Mouse (Mus musculus) gastrocnemius, adult 18-20 months (tissue): Measurements from ENCODE around the gene Gtf2a1. TPM values are rescaled to one million over a fixed set of nuclear protein-coding genes. Genes with fewer than 3 reads are reported as not detected.
"Not testable (repeated sequence)": the region's sequence is repeated elsewhere in the genome, so short reads cannot be mapped to it uniquely, and the experiment has no call there.

Experiments
- DNase-seq: peaks from one replicate; pipeline ENCODE4 v3.0.0; 2021; ENCODE audit warnings: low spot score
- long read RNA-seq, 2 experiments: library from polyadenylated mRNA; stranded (forward); transcript quantifications; one replicate each; pipeline ENCODE4 v2.0.0; 2021
- total RNA-seq, 2 experiments: library from RNA; stranded (reverse); gene quantifications; 2 replicates each; pipeline ENCODE4 v1.2.3; 2021

Gene Gtf2a1
- total RNA-seq, result 10 to 100 TPM; 23.2 to 26.4 TPM
- long read RNA-seq, experiment 1, partial matches to known transcripts, result 6 of 6 reads
- long read RNA-seq, experiment 1, other reads (novel, unspliced or antisense), result 0 of 6 reads
- long read RNA-seq, experiment 2, partial matches to known transcripts, result 0 of 5 reads
- long read RNA-seq, experiment 2, other reads (novel, unspliced or antisense), result 5 of 5 reads

DNA sequence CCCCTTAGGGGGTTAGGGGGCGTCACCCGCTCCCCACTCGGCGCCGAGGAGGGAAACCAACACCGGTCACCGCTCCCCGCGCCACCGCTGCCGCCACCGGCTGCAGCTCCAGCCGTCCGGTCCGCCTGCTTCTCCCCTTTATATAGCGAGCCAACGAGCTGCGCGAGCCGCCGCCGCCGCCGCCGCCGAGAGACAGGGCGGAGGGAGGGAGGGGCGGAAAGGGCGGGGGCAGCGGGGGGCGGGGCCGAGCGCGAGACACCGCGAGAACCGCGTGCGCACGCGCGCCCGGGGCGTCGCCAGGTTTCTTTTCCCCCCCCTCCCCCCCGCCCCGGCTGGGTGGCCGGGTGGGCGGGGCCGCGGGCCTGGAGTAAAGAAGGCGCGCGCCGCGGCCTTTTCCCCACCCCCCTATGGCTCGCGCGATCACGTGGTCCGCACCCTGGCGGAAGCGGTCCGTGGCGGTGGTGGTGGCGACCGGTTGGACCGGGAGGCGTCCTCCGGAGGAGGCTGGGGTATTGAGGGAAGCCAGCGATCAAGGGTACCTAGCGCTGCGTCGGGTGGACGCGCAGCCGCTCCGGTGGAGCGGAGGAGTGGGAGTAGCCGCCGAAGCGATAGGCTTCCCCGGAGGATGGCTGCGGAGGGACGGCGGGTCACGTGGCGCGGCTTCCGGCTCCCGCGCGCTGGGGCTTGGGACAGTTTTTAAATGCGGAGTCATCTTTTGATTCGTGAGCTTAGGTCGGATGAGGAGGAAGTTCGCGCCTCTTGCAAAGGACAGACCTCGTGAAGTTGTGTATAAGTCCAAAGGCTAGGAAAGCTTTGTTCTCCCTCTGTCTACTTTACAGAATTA is at the start of gene Gtf2a1:
Gene Gtf2a1, minus strand, starts transcription at position 641 of the 844 bp plus-strand sequence.
- peak; percentile 93 for DNase-seq

DNA sequence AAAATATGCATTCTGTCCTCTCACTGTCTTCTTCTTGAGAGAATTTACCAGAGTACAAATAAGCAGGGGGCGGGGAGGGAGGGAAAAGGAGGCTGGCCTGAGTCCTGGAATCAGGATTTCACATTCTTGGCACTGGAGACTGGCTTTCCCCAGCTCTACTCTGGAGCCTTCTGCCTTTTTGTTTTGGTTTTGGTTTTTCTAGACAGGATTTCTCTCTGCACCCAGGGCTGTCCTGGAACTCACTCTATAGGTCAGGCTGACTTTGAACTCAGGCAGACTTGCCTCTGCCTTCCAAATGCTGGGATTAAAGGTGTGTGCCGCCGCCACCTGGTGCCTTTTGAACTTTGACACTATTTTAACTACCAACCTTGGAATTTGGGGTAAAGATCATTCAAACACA is 48.1 kb upstream of the Gtf2a1 start:
- DNase-seq, result peak; percentile 31

GRCm38 (mm10) chr12:91637136-91637909 is 47.0 kb upstream of the Gtf2a1 start:
- no peak for DNase-seq

DNA sequence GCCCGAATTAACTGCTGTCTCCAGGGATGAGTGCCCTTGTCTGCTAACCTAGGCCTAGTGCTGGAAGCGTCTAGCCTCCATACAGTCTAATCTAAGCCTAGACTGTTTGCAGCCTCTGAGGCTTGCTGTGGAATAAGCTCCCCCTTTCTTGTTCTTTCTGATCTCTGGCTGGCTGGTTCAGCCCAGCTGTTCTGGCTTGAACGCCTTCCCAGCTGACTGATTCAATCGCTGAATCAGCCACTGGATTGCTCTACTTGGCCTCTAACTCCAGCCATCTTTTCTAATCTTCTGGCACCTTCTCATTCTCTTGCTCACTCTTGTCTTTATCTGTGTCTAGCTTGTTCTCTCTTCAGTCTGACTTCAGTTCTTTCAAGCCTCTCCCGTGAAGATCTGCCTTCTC is 36.2 kb upstream of the Gtf2a1 start:
- no peak for DNase-seq

GRCm38 (mm10) chr12:91625013-91625412 is 34.7 kb upstream of the Gtf2a1 start:
- DNase-seq, result peak; percentile 40

DNA sequence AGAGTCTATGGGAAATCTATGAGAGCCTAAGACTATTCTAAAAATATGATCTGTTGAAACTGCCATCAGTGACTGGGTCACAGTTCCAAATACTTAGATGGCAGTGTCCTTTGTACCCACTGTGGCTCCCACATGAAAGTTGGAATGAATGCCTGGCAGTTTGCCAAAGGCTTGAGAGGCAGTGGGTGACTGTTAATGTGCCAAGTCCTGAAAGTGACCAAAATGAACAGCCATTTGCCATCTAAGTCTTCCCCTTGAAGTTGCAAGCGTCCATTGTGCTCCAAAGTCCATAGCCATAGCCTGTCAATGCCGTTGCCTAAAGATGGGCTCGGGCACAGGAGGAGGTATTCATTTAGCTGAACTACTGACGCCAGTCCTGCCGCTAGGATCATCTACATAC is 19.1 kb upstream of the Gtf2a1 start:
- DNase-seq, result no peak

- DNase-seq, result no peak
These were observed 17.4 kb upstream of the Gtf2a1 start for GRCm38 (mm10) chr12:91607678-91608077.

- DNase-seq, result no peak
These were observed 16.4 kb upstream of the Gtf2a1 start for GRCm38 (mm10) chr12:91606651-91607050.

GRCm38 (mm10) chr12:91604600-91604999 is 14.3 kb upstream of the Gtf2a1 start:
- no peak for DNase-seq

- no peak for DNase-seq
These were observed 1.8 kb upstream of the Gtf2a1 start for GRCm38 (mm10) chr12:91592128-91592527.

DNA sequence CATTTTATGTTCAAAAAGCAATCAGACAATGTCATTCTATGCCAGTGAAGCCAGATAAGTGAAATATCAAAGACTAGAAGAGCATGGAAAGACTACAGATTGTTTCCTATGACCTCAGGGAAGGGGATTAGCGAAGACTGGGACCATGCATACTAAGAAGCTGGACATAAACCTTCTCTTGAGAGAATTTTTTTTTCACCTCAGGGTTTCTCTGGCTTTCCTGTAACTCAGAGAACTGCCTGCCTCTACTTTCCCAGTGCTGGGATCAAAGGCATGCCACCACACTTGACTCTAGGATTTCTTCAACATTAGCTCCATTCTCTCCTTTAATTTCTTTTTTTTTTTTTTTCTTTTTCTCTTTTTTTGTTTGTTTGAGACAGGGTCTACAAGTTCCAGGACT is 904 bp upstream of the Gtf2a1 start:
- no peak for DNase-seq

GRCm38 (mm10) chr12:91590716-91591115 is 429 bp upstream of the Gtf2a1 start:
- peak; percentile 50 for DNase-seq

- no peak for DNase-seq
These were observed 793 bp downstream of the Gtf2a1 start for GRCm38 (mm10) chr12:91589542-91589846.

GRCm38 (mm10) chr12:91588670-91589541 is 1.4 kb downstream of the Gtf2a1 start:
- DNase-seq, result peak; percentile 40

- peak; percentile 94 for DNase-seq
These were observed 2.1 kb downstream of the Gtf2a1 start for GRCm38 (mm10) chr12:91588176-91588669.

DNA sequence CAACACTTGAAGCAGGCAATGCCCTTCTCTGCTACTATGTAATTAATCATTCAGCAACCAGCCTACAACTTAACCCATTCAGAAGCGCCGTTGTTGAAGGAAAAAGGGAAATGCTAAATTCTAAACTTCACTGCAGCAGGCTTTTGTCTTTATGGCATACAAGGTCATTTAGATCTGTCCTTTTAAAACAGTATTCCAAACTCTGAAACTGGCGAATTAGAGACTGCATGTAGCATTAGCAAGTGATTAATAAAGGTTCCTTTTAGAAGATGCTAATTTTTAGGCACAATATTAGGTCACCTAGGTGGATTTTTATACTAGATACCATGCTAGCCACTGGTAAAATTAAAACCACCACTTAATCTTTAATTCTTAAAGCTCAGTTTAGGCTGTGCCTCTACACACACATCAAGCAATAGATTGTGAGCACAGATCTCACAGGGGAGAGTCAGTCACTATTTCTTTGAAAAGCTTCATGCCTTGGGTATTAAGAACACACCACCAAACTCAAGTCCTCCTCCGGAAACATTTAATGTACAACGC is 2.7 kb downstream of the Gtf2a1 start:
- no peak for DNase-seq

DNA sequence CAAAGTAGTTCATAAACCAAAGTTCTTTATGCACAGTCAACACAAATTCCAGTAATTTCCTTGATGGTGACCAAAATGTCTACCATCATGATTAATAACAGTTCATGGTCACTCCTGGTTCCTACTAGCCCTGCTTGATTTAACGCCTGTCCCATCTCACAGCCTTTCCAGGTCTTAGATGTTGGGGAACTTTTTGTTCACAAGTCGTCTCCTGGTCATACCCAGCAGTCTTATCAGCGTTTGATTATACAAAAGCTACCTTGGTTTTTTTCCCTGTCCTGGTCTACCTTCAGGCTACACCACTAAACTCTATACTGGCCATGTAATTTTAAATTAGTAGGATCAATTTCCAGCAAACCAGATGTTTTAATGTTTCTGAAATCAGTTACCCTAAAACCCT is 3.2 kb downstream of the Gtf2a1 start:
- no peak for DNase-seq

GRCm38 (mm10) chr12:91585815-91586214 is 4.5 kb downstream of the Gtf2a1 start:
- not testable (repeated sequence) for DNase-seq

GRCm38 (mm10) chr12:91585206-91585605 is 5.1 kb downstream of the Gtf2a1 start:
- DNase-seq, result no peak

- no peak for DNase-seq
These were observed 6.9 kb downstream of the Gtf2a1 start for GRCm38 (mm10) chr12:91583409-91583808.
